Mouse (Mus musculus) megakaryocyte, embryonic 14.5 days (primary cell): Measurements from ENCODE around the gene Snx32.

Experiments used
- FLI1 ChIP-seq: IDR thresholded peaks from 2 replicates; pipeline ENCODE4 v1.6.1; 2012; ENCODE audit warnings: low read length, inconsistent platforms, mixed read lengths
- GATA1 ChIP-seq: IDR thresholded peaks from 3 replicates; pipeline ENCODE4 v1.6.1; 2012; ENCODE audit warnings: mixed read lengths, low read length, inconsistent platforms, borderline replicate concordance

DNA sequence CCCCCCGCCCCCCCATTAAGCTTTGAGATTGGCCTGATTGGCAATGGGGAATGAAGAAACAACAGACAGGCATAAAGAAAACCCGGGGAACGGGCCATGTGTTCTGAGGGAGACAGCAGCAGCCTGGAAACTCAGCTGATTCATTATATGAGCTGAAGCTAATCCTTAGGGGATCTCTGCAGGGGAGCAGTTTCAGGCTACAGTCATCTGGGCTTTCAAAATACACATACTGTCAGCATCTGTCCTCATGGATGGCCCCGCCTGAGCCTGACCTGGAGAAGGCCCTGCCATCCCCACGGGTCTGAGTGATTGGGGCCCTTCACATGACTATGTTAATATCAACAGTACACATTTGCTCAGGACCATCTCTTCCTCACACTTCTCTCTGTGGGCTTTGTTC is 38.5 kb downstream of the Snx32 start:
- TF ChIP-seq GATA1: no peak
- TF ChIP-seq FLI1: no peak
